In the genomic region with DNA sequence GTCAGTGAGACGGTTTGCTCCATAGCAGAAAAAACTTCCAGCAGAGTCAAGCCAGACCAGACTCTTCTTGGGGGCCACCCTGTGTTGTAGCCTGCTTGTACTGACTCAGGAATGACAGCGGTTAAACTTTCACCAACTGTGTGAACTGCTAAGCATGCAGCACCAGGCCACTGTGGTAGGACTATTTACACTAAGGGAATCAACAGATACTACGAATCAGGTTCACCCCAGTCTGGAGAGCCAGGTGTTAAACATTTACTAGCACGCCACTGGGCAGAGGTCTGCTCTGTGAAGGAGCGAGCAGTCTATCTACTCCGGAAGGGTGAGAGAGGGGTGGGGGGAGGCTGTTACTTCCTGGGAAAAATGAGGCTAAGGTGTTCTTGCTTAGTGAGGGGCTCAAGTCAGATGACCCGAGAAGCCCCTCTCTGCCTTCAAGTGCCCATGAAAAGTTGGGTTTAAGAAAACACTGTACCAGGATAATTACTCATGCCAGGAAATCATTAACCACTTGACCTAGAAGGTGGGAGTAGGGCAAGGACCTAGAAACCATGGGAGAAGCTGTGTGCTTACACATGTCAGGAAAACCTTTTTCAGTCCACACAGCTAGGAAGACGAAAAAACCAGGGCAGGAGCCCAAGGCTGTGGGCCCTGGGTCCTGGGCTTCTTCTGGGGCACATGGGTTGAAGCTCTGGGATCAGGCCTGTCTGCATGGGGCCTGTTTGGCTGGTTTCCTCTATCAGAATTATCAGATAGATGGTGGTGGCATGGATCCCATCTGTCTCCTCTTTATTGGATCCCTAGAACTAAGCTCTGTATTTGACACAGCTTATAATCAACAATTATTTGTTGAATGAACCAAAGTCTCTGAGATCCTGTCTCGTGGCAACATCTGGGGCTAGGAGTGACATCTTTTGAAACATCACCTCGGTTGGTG, we compare ENCODE assay signal across 10 mouse cellular contexts. TPM values are rescaled to one million over a fixed set of nuclear protein-coding genes. Genes with fewer than 3 reads are reported as not detected.
A peak's percentile ranks its signal among the peaks of the same experiment; 100 is the strongest.
DNase-seq lines count a peak whose midpoint lies in the region; ATAC-seq and TF ChIP-seq lines count a peak whose summit lies in the region.
"Had no signal": no experiment of that assay in that cellular context is flagged by ENCODE, and none has a peak within 500 bp of the region (broad histone marks: within the 10 kb centered on the region; RNA-seq: fewer than 3 reads in every experiment).

No protein-coding gene starts in this region.

- no peaks in the 10 kb centered on the region for H3K9me3 ChIP-seq in limb, embryonic 10.5 days (replicated peaks)
- no peaks in the 10 kb centered on the region for H3K9me3 ChIP-seq in stomach, embryonic 16.5 days (replicated peaks; ENCODE audit: control insufficient read depth, low read length)
- no peaks in the 10 kb centered on the region for H3K9me3 ChIP-seq in hindbrain, postnatal 0 days (ENCODE audit: low read length)
- no peaks in the 10 kb centered on the region for H3K9me3 ChIP-seq in midbrain, embryonic 10.5 days (replicated peaks)
- no peaks in the 10 kb centered on the region for H3K9me3 ChIP-seq in neural tube, embryonic 15.5 days (replicated peaks)
- H3K9me3 ChIP-seq: midbrain, embryonic 12.5 days had no signal

- peaks cover 56% of the 10 kb centered on the region for H3K4me1 ChIP-seq in limb, embryonic 10.5 days
- peaks cover 23% of the 10 kb centered on the region for H3K4me1 ChIP-seq in stomach, embryonic 16.5 days (ENCODE audit: control insufficient read depth, insufficient read depth, low read length)
- H3K4me1 ChIP-seq in hindbrain, postnatal 0 days (ENCODE audit: insufficient read depth, low read length): no peaks in the 10 kb centered on the region
- H3K4me1 ChIP-seq in midbrain, embryonic 10.5 days: peaks cover 47% of the 10 kb centered on the region
- H3K4me1 ChIP-seq in neural tube, embryonic 15.5 days: peaks cover 18% of the 10 kb centered on the region

- H3K4me2 ChIP-seq in stomach, embryonic 16.5 days (ENCODE audit: low read depth, low read length): peak overlapping the region; percentile 27
- no peak overlapping the region for H3K4me2 ChIP-seq in hindbrain, postnatal 0 days (ENCODE audit: low read depth, low read length)
- H3K4me2 ChIP-seq in neural tube, embryonic 15.5 days: no peak overlapping the region
- H3K4me2 ChIP-seq: midbrain, embryonic 12.5 days had no signal

- TF ChIP-seq CTCF in hindbrain, postnatal 0 days (IDR thresholded peaks at IDR 0.05; ENCODE audit: low read depth): no peak

- H3K27me3 ChIP-seq in limb, embryonic 10.5 days (ENCODE audit: low read depth, poor library complexity, severe bottlenecking): no peaks in the 10 kb centered on the region
- no peaks in the 10 kb centered on the region for H3K27me3 ChIP-seq in stomach, embryonic 16.5 days (ENCODE audit: control insufficient read depth, insufficient read depth, low read length)
- H3K27me3 ChIP-seq in hindbrain, postnatal 0 days (ENCODE audit: insufficient read depth, low read length): no peaks in the 10 kb centered on the region
- H3K27me3 ChIP-seq in midbrain, embryonic 10.5 days (ENCODE audit: low read depth, poor library complexity, severe bottlenecking): peaks cover 5% of the 10 kb centered on the region; the same call in 1 of the 2 replicates
- no peaks in the 10 kb centered on the region for H3K27me3 ChIP-seq in neural tube, embryonic 15.5 days (replicated peaks)
- H3K27me3 ChIP-seq: midbrain, embryonic 12.5 days had no signal

- peak; percentile 85 for ATAC-seq in stomach, embryonic 16.5 days (ENCODE audit: insufficient read depth, low FRiP score)
- no peak for ATAC-seq in hindbrain, postnatal 0 days
- no peak for ATAC-seq in neural tube, embryonic 15.5 days (ENCODE audit: low FRiP score)

- peak overlapping the region; percentile 37; the same call in 1 of the 2 replicates for H3K27ac ChIP-seq in limb, embryonic 10.5 days
- H3K27ac ChIP-seq in stomach, embryonic 16.5 days (ENCODE audit: low read length): peak overlapping the region; percentile 95
- no peak overlapping the region for H3K27ac ChIP-seq in hindbrain, postnatal 0 days
- no peak overlapping the region; the same call in 1 of the 2 replicates for H3K27ac ChIP-seq in midbrain, embryonic 10.5 days (replicated peaks)
- H3K27ac ChIP-seq in neural tube, embryonic 15.5 days (replicated peaks): no peak overlapping the region
- H3K27ac ChIP-seq: midbrain, embryonic 12.5 days had no signal

- peak; percentile 1 for DNase-seq in right cerebral cortex, postnatal 14 days
- DNase-seq in right cerebral cortex, adult 2 months (ENCODE audit: low spot score in 2 of 2): no peak
- DNase-seq in kidney, adult 11 months: peak; percentile 96
- DNase-seq in limb, embryonic 10.5 days (ENCODE audit: low spot score): no peak
- DNase-seq in hindbrain, postnatal 0 days (ENCODE audit: low spot score): no peak
- no peak for DNase-seq in midbrain, embryonic 10.5 days (ENCODE audit: low spot score)
- DNase-seq: adrenal gland, postnatal 10 days had no signal

- 50% methylated on average over 10 of the region's 10 CpGs for WGBS in limb, embryonic 10.5 days
- 29% methylated on average over 10 of the region's 10 CpGs for WGBS in stomach, embryonic 16.5 days
- 78% methylated on average over 10 of the region's 10 CpGs for WGBS in hindbrain, postnatal 0 days
- WGBS in midbrain, embryonic 10.5 days: 80% methylated on average over 10 of the region's 10 CpGs
- 68% methylated on average over 10 of the region's 10 CpGs for WGBS in neural tube, embryonic 15.5 days

- no peaks in the 10 kb centered on the region for H3K36me3 ChIP-seq in limb, embryonic 10.5 days
- H3K36me3 ChIP-seq in stomach, embryonic 16.5 days (ENCODE audit: control insufficient read depth, insufficient read depth, low read length): no peaks in the 10 kb centered on the region
- H3K36me3 ChIP-seq in hindbrain, postnatal 0 days (ENCODE audit: insufficient read depth, low read length): no peaks in the 10 kb centered on the region
- H3K36me3 ChIP-seq in midbrain, embryonic 10.5 days: no peaks in the 10 kb centered on the region
- H3K36me3 ChIP-seq in neural tube, embryonic 15.5 days: no peaks in the 10 kb centered on the region
- H3K36me3 ChIP-seq: midbrain, embryonic 12.5 days had no signal

- peak overlapping the region; percentile 6; the same call in 1 of the 2 replicates for H3K9ac ChIP-seq in stomach, embryonic 16.5 days (ENCODE audit: low read length)
- H3K9ac ChIP-seq in hindbrain, postnatal 0 days (replicated peaks; ENCODE audit: low read length): no peak overlapping the region
- H3K9ac ChIP-seq in neural tube, embryonic 15.5 days (replicated peaks): no peak overlapping the region
- H3K9ac ChIP-seq: midbrain, embryonic 12.5 days had no signal

- H3K4me3 ChIP-seq in limb, embryonic 10.5 days: no peak overlapping the region
- H3K4me3 ChIP-seq in stomach, embryonic 16.5 days (replicated peaks; ENCODE audit: low read length): no peak overlapping the region
- H3K4me3 ChIP-seq in hindbrain, postnatal 0 days (ENCODE audit: low read length): no peak overlapping the region
- H3K4me3 ChIP-seq in midbrain, embryonic 10.5 days: no peak overlapping the region
- H3K4me3 ChIP-seq in neural tube, embryonic 15.5 days (replicated peaks): no peak overlapping the region
- H3K4me3 ChIP-seq: midbrain, embryonic 12.5 days had no signal

RNA-seq across cellular contexts. Expression of a gene that starts 7.0 kb away (rescaled TPM):
- polyA plus RNA-seq in limb, embryonic 10.5 days (2016; fragmentation: Nextera tagmentation; extraction: Ambion mirVana): 43.8 and 55.5 TPM in 2 replicates
- 24.0 and 26.3 TPM in 2 replicates for polyA plus RNA-seq in stomach, embryonic 16.5 days (2015; fragmentation: Nextera tagmentation; extraction: Ambion mirVana)
- total RNA-seq in hindbrain, postnatal 0 days (2014; rRNA removed): 129 and 135 TPM in 2 replicates
- 41.9 and 50.6 TPM in 2 replicates for polyA plus RNA-seq in hindbrain, postnatal 0 days (2015; fragmentation: Nextera tagmentation; extraction: Ambion mirVana)
- 42.2 and 55.8 TPM in 2 replicates for polyA plus RNA-seq in midbrain, embryonic 10.5 days (2016; fragmentation: Nextera tagmentation; extraction: Ambion mirVana)
- 51.1 and 54.7 TPM in 2 replicates for polyA plus RNA-seq in neural tube, embryonic 15.5 days (2015; fragmentation: Nextera tagmentation; extraction: Ambion mirVana)

Comparison
In these comparisons a context has a peak if more than half of its experiments do, and no peak if none do; other contexts are left out.
1. DNase-seq: peak in right cerebral cortex, postnatal 14 days (single experiment) and kidney, adult 11 months (single experiment); none in right cerebral cortex, adult 2 months (0 of 2), limb, embryonic 10.5 days (single experiment), hindbrain, postnatal 0 days (single experiment) and midbrain, embryonic 10.5 days (single experiment).
2. H3K27ac ChIP-seq: peak in limb, embryonic 10.5 days (single experiment) and stomach, embryonic 16.5 days (single experiment); none in hindbrain, postnatal 0 days (single experiment), midbrain, embryonic 10.5 days (single experiment) and neural tube, embryonic 15.5 days (single experiment).